Mouse (Mus musculus) limb, embryonic 14.5 days (tissue): Measurements from ENCODE around the gene Fgf11. TPM values are rescaled to one million over a fixed set of nuclear protein-coding genes. Genes with fewer than 3 reads are reported as not detected.

Source experiments
- ATAC-seq: fragments of 200-750 bp; cut with Nextera tagmentation; 2 replicates; pipeline ENCODE4 v1.8.0; 2017; ENCODE audit warnings: low read depth, moderate number of reproducible peaks, moderate TSS enrichment; ENCODE audit not compliant: low FRiP score
- DNase-seq: peaks from one replicate; pipeline ENCODE4 v3.0.0-alpha.2; 2015; ENCODE audit warnings: low spot score
- H3K27ac ChIP-seq: fragments of 300-500 bp; sonication (generic); replicated peaks from 2 replicates; pipeline ENCODE4 v1.5.1; 2014; ENCODE audit warnings: low read depth, mild to moderate bottlenecking, low read length, moderate library complexity, mixed read lengths
- H3K27me3 ChIP-seq: fragments of 300-500 bp; sonication (generic); 2 replicates; pipeline ENCODE4 v1.6.1; 2014; ENCODE audit warnings: low read length, mixed read lengths; ENCODE audit not compliant: control insufficient read depth, insufficient read depth
- H3K36me3 ChIP-seq: fragments of 300-500 bp; sonication (generic); 2 replicates; pipeline ENCODE4 v1.6.1; 2014; ENCODE audit warnings: mild to moderate bottlenecking, low read length, moderate library complexity, mixed read lengths; ENCODE audit not compliant: control insufficient read depth, insufficient read depth
- H3K4me1 ChIP-seq: fragments of 300-500 bp; sonication (generic); 2 replicates; pipeline ENCODE4 v1.6.1; 2014; ENCODE audit warnings: antibody characterized with exemption, low read length, mixed read lengths; ENCODE audit not compliant: control insufficient read depth, insufficient read depth
- H3K4me2 ChIP-seq: fragments of 300-500 bp; sonication (generic); replicated peaks from 2 replicates; pipeline ENCODE4 v1.6.1; 2014; ENCODE audit warnings: low read depth, mild to moderate bottlenecking, low read length, moderate library complexity; ENCODE audit not compliant: severe bottlenecking
- H3K4me3 ChIP-seq: fragments of 300-500 bp; sonication (generic); replicated peaks from 2 replicates; pipeline ENCODE4 v1.5.1; 2014; ENCODE audit warnings: low read length
- H3K9ac ChIP-seq: fragments of 300-500 bp; sonication (generic); 2 replicates; pipeline ENCODE4 v1.6.1; 2014; ENCODE audit warnings: mild to moderate bottlenecking, low read depth, low read length, moderate library complexity; ENCODE audit not compliant: severe bottlenecking
- H3K9me3 ChIP-seq: fragments of 300-500 bp; sonication (generic); 2 replicates; pipeline ENCODE4 v1.6.1; 2016; ENCODE audit warnings: low read length; ENCODE audit not compliant: control insufficient read depth
- POLR2A ChIP-seq: fragments of 200-500 bp; IDR thresholded peaks from 2 replicates; pipeline ENCODE4 v1.8.0; 2012; ENCODE audit warnings: inconsistent platforms, mild to moderate bottlenecking, moderate library complexity, borderline replicate concordance; ENCODE audit not compliant: insufficient read depth, insufficient read length; ENCODE audit errors: extremely low read depth
- WGBS: fragments of 180-500 bp; shearing (Covaris S2); extraction: QIAGEN DNeasy Blood & Tissue Kit; methylation state at CpG from one replicate; pipeline ENCODE4 v1.1.7; 2014; 5-methylcytosine and 5-hydroxymethylcytosine counted together
- polyA plus RNA-seq, 2 experiments: library from polyadenylated mRNA; depleted of rRNA in 1 of 2; stranded (reverse) in 1 of 2; unstranded in 1 of 2; fragments of >200 nt; fragmentation: Nextera tagmentation in 1 of 2; extraction: Ambion mirVana in 1 of 2; gene quantifications; 2 replicates each; pipeline versions ENCODE4 v1.2.1 to v1.2.3; 2012 to 2014

Gene Fgf11
- polyA plus RNA-seq, 2 experiments: 2.2 to 17.2 TPM

DNA sequence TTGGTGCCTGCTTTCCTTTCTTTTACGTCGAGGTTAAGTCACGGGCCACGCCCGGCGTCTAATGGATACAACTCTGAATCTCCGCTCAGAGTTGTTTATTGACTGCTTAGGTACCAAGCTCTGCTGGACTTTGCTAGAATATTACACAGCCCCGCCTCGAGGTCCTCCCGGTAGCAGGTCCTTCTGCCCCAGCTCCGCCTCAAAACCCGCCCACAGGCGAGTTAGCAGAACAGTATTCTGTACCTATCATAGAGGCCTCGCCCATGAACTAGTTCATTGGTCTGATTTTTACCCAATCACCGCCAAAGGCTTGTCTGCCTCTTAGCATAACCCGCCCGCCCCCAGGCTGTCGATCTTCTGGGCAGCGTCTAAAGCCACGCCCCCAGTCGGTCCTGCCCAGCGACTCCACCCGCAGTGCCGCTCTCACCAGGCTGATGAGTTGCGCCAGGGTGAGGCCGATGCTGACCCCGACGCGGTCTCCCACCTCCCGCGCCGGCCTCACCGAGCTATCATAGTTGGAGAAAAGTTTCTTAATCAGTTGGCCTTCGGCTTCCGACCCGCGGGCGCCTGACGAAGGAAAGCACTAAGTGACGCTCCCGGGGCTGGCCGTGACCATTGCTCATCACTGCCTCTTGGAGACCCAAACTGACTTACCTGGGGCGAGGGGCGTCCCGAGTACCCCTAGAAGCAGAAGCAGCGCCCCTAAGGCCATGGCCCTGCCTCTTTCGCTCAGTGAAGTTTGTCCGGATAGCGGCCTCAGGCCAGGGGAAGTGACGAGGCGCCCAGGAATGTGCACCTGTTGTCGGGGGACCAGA is 6.3 kb downstream of the Fgf11 start, which contains the start of gene Chrnb1:
Gene Chrnb1, minus strand, starts transcription at position 776 of the 815 bp plus-strand sequence.
- Histone ChIP-seq H3K36me3 (no peaks in the 10 kb centered on the region), H3K27ac (peak within 1 kb of the TSS; percentile 52; the same call in 1 of the 2 replicates), H3K4me3 (peak within 1 kb of the TSS; percentile 48), H3K4me1 (peaks cover 13% of the 10 kb centered on the region), H3K9ac (peak within 1 kb of the TSS; percentile 52), H3K4me2 (peak within 1 kb of the TSS; percentile 91), H3K9me3 (no peaks in the 10 kb centered on the region), H3K27me3 (no peaks in the 10 kb centered on the region)
- WGBS: 2% methylated on average over 52 of the region's 52 CpGs
- 0 out of 2 replicates have a peak, but pooled peaks have one; percentile 27 for TF ChIP-seq POLR2A
- peak; percentile 97 for DNase-seq
- ATAC-seq: peak; percentile 94

DNA sequence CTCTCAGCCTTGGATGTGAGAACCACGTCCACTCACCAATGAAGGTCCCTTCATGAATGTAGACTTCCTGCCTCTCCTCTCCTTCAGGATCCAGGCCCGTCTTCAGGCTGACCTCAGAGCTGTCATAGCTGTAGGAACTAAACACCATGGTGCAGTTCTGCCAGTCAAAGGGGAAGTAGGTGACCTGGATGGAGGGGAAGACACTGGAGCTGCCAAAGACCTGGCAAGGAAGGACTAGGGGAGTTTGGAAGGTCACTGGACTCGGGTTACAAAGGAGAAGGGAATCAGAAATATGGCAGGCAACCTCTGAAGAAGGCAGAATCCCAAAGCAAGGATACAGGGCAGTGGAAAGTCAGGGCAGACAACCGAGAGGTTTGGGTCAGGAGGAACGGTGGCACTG is 8.2 kb downstream of the Fgf11 start:
- WGBS: 61% methylated on average over 5 of the region's 5 CpGs
- Histone ChIP-seq H3K9me3 (no peaks in the 10 kb centered on the region), H3K4me3 (no peak overlapping the region), H3K9ac (no peak overlapping the region), H3K4me1 (peaks cover 4% of the 10 kb centered on the region), H3K4me2 (no peak overlapping the region), H3K27ac (no peak overlapping the region), H3K36me3 (no peaks in the 10 kb centered on the region), H3K27me3 (no peaks in the 10 kb centered on the region)
- DNase-seq: no peak
- no peak for ATAC-seq
- no peak for TF ChIP-seq POLR2A

DNA sequence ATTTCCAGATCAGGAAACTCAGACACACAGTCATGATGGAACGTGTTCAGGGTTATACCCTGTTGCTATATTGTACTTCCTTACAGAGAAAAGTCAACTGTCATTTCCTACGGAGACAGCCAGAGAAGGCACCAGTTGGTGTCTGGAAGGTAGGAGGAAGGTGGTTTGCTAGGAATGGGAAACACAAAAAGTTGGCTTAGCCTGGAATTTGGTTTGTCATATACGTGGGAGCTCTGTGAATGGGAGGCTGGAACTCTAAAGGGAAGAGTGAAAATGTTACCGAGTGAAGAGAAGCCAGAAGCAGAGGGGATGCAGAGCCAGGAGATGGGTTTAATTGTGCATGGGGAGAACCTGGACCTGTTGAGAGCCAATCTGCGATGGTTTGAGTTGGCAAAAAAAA is 10.2 kb downstream of the Fgf11 start:
- TF ChIP-seq POLR2A: no peak
- Histone ChIP-seq H3K4me2 (no peak overlapping the region), H3K4me3 (no peak overlapping the region), H3K9ac (no peak overlapping the region), H3K9me3 (no peaks in the 10 kb centered on the region), H3K27ac (no peak overlapping the region), H3K36me3 (no peaks in the 10 kb centered on the region), H3K4me1 (peaks cover 4% of the 10 kb centered on the region), H3K27me3 (no peaks in the 10 kb centered on the region)
- no peak for DNase-seq
- no peak for ATAC-seq
- 66% methylated on average over 5 of the region's 5 CpGs for WGBS

- Histone ChIP-seq H3K27me3 (no peaks in the 10 kb centered on the region), H3K4me1 (no peaks in the 10 kb centered on the region), H3K4me2 (no peak overlapping the region), H3K27ac (no peak overlapping the region), H3K36me3 (no peaks in the 10 kb centered on the region), H3K9ac (no peak overlapping the region), H3K4me3 (no peak overlapping the region), H3K9me3 (no peaks in the 10 kb centered on the region)
- WGBS: 65% methylated on average over 5 of the region's 5 CpGs
- no peak for TF ChIP-seq POLR2A
- DNase-seq: no peak
- no peak for ATAC-seq
Measured at GRCm38 (mm10) chr11:69789431-69789830, 12.2 kb downstream of the Fgf11 start.

DNA sequence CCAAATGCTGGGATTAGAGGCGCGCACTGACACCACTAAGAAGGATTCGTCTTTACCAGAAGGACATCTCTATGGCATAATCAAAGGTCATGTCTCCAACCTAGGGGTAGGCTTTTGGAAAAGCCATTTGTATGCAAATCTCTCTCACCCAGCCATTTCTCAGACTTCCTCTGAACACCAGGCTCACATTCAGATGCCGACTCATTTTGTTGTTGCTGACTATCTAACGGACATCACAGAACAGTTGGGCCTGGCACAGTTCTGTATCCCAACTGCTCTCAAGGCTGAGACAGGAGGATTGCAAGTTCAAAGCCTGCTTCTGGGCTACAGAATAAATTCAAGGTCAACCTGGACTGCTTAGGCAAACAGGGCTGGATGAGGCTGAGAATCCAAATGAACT is 14.4 kb downstream of the Fgf11 start:
- ATAC-seq: no peak
- Histone ChIP-seq H3K27ac (no peak overlapping the region), H3K27me3 (no peaks in the 10 kb centered on the region), H3K36me3 (no peaks in the 10 kb centered on the region), H3K9ac (no peak overlapping the region), H3K4me1 (no peaks in the 10 kb centered on the region), H3K4me2 (no peak overlapping the region), H3K9me3 (no peaks in the 10 kb centered on the region), H3K4me3 (no peak overlapping the region)
- DNase-seq: no peak
- TF ChIP-seq POLR2A: no peak
- WGBS: 88% methylated on average over 5 of the region's 5 CpGs
